Mouse (Mus musculus) thymus, adult 2 months (tissue): ENCODE measurements around the gene Hoxc12.

Experiments
- CTCF ChIP-seq: fragments of 200-500 bp; IDR thresholded peaks from 2 replicates; pipeline ENCODE4 v1.5.1; 2012; ENCODE audit warnings: mild to moderate bottlenecking, control low read depth, low read length, moderate library complexity, borderline replicate concordance; ENCODE audit not compliant: control insufficient read depth, poor library complexity, insufficient read depth; ENCODE audit errors: extremely low read depth
- POLR2A ChIP-seq: fragments of 200-500 bp; IDR thresholded peaks from 2 replicates; pipeline ENCODE4 v1.6.1; 2012; ENCODE audit warnings: mild to moderate bottlenecking, low read length, control low read depth, moderate library complexity; ENCODE audit not compliant: control insufficient read depth, poor library complexity, insufficient read depth; ENCODE audit errors: extremely low read depth

GRCm38 (mm10) chr15:102936279-102936972 lies at the start of gene Hoxc12:
- TF ChIP-seq CTCF: no peak
- TF ChIP-seq POLR2A: no peak
